Mouse (Mus musculus): ENCODE data around the gene Kcna7. TPM values are rescaled to one million over a fixed set of nuclear protein-coding genes. Genes with fewer than 3 reads are reported as not detected.

Kcna7 gene
- polyA plus RNA-seq, 1 experiment from 2014 or later, result not detected

DNA sequence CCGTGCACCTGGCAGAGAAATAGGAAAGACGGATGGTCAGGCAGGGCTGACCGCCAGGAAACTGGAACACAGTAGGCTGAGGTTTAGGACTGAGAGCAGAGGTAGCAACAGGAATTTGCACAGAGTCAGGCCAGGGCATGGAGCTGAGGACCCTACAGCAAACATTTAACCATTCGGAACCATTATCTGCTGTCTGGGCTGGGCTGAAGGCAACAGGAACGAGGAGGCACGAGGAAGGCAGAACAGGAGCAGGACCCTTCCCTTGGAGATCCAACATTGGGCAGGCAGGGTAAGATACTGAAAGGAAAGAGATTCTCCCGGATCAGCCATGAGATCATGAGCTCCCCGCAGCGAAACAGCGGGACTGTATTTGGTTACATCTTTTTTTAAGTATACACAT lies 2.4 kb downstream of the Kcna7 start:
- no peak overlapping the region for H3K4me3 ChIP-seq (ENCODE audit: low read depth, low read length)

DNA sequence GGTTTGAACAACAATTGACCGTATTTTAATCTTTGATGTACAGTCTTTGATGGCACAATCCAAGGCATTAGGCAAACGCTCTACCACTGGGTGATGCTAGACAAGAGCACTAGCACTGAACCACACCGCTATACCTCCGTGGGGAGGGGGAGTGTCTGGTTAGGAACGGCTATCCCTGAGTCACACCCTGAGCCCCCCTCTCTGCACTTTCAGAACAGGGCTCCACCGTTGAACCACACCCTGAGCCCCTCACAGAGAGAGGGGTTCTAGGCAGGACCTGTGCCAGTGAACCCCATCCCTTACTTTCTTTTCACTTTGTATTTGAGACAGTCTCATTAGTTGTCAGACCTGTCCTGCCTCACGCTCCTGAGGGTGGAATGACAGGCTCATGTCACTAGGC lies 2.9 kb downstream of the Kcna7 start:
- Histone ChIP-seq H3K4me3 (ENCODE audit: low read depth, low read length) (no peak overlapping the region), H3K27me3 (ENCODE audit: insufficient read depth, low read length) (peaks cover 62% of the 10 kb centered on the region), H3K36me3 (ENCODE audit: insufficient read depth) (no peaks in the 10 kb centered on the region), H3K27ac (ENCODE audit: low read depth) (no peak overlapping the region), H3K9me3 (ENCODE audit: low read depth, low read length) (no peaks in the 10 kb centered on the region), H3K4me2 (no peak overlapping the region), H3K4me1 (ENCODE audit: insufficient read depth) (no peaks in the 10 kb centered on the region), H3K9ac (no peak overlapping the region)
- no peak for ATAC-seq (ENCODE audit: insufficient read depth)
- TF ChIP-seq CTCF (IDR thresholded peaks at IDR 0.05; ENCODE audit: low read depth), result no peak
- 59% methylated on average over 7 of the region's 7 CpGs for WGBS
- no peak for DNase-seq

More for the DNA sequence above, 2.4 kb downstream of the Kcna7 start:
- Histone ChIP-seq H3K36me3 (ENCODE audit: insufficient read depth) (no peaks in the 10 kb centered on the region), H3K4me2 (no peak overlapping the region), H3K27ac (ENCODE audit: low read depth) (no peak overlapping the region), H3K27me3 (ENCODE audit: insufficient read depth, low read length) (peaks cover 61% of the 10 kb centered on the region), H3K4me1 (ENCODE audit: insufficient read depth) (no peaks in the 10 kb centered on the region), H3K9me3 (ENCODE audit: low read depth, low read length) (no peaks in the 10 kb centered on the region), H3K9ac (no peak overlapping the region)
- TF ChIP-seq CTCF (IDR thresholded peaks at IDR 0.05; ENCODE audit: low read depth), result no peak
- ATAC-seq (ENCODE audit: insufficient read depth) (no peak), DNase-seq (no peak)
- 74% methylated on average over 10 of the region's 10 CpGs for WGBS

GRCm38 (mm10) chr7:45408949-45409348 lies 3.5 kb downstream of the Kcna7 start:
- H3K4me3 ChIP-seq (ENCODE audit: low read depth, low read length), result no peak overlapping the region
- no peak for TF ChIP-seq CTCF (IDR thresholded peaks at IDR 0.05; ENCODE audit: low read depth)
- H3K27me3 ChIP-seq (ENCODE audit: insufficient read depth, low read length), result peaks cover 68% of the 10 kb centered on the region
- DNase-seq (no peak), ATAC-seq (ENCODE audit: insufficient read depth) (no peak)
- peaks cover 4% of the 10 kb centered on the region; the same call in 1 of the 2 replicates for H3K4me1 ChIP-seq (ENCODE audit: insufficient read depth)
- WGBS, result 88% methylated on average over 17 of the region's 17 CpGs
- H3K4me2 ChIP-seq, result no peak overlapping the region
- no peaks in the 10 kb centered on the region for H3K36me3 ChIP-seq (ENCODE audit: insufficient read depth)
- H3K27ac ChIP-seq (ENCODE audit: low read depth), result no peak overlapping the region
- no peak overlapping the region for H3K9ac ChIP-seq
- H3K9me3 ChIP-seq (ENCODE audit: low read depth, low read length), result no peaks in the 10 kb centered on the region

DNA sequence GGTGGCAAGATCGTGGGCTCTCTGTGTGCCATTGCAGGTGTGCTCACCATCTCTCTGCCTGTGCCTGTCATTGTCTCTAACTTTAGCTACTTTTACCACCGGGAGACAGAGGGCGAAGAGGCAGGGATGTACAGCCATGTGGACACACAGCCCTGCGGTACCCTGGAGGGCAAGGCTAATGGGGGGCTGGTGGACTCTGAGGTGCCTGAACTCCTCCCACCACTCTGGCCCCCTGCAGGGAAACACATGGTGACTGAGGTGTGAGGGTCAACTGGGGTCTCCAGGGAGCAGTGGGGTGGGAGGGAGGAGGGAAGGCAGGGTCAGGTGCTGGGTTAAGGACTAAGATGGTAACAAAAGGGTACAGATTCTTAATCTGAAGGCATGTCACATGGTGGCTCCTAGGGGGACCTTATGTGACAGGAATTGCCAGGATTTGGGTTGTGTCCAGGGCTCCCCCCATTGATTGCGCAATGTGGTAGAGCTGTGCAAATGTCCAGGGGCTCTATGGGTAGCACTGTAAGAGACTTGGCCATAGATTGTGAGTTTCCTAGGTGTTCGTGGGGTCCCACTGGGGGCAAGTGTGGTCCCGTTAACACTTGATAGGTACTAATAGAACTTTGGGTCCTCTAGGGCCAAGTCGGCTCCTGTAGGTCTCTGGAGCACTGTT lies 4.2 kb downstream of the Kcna7 start:
- Histone ChIP-seq H3K4me2 (no peak overlapping the region), H3K27ac (ENCODE audit: low read depth) (no peak overlapping the region), H3K9ac (no peak overlapping the region), H3K4me1 (ENCODE audit: insufficient read depth) (peaks cover 6% of the 10 kb centered on the region; the same call in 1 of the 2 replicates), H3K36me3 (ENCODE audit: insufficient read depth) (no peaks in the 10 kb centered on the region), H3K9me3 (ENCODE audit: low read depth, low read length) (no peaks in the 10 kb centered on the region), H3K27me3 (ENCODE audit: insufficient read depth, low read length) (peaks cover 75% of the 10 kb centered on the region), H3K4me3 (ENCODE audit: low read depth, low read length) (no peak overlapping the region)
- DNase-seq, result no peak
- WGBS, result 83% methylated on average over 8 of the region's 8 CpGs
- no peak for TF ChIP-seq CTCF (IDR thresholded peaks at IDR 0.05; ENCODE audit: low read depth)
- no peak for ATAC-seq (ENCODE audit: insufficient read depth)

GRCm38 (mm10) chr7:45412421-45412820 lies 7.0 kb downstream of the Kcna7 start:
- Histone ChIP-seq H3K27me3 (ENCODE audit: insufficient read depth, low read length) (peaks cover 75% of the 10 kb centered on the region), H3K4me1 (ENCODE audit: insufficient read depth) (peaks cover 9% of the 10 kb centered on the region; the same call in 1 of the 2 replicates), H3K4me2 (no peak overlapping the region), H3K4me3 (ENCODE audit: low read depth, low read length) (no peak overlapping the region), H3K27ac (ENCODE audit: low read depth) (no peak overlapping the region), H3K36me3 (ENCODE audit: insufficient read depth) (no peaks in the 10 kb centered on the region), H3K9ac (no peak overlapping the region), H3K9me3 (ENCODE audit: low read depth, low read length) (no peaks in the 10 kb centered on the region)
- ATAC-seq (ENCODE audit: insufficient read depth), result no peak
- no peak for TF ChIP-seq CTCF (IDR thresholded peaks at IDR 0.05; ENCODE audit: low read depth)
- WGBS, result 69% methylated on average over 2 of the region's 2 CpGs
- DNase-seq, result no peak

DNA sequence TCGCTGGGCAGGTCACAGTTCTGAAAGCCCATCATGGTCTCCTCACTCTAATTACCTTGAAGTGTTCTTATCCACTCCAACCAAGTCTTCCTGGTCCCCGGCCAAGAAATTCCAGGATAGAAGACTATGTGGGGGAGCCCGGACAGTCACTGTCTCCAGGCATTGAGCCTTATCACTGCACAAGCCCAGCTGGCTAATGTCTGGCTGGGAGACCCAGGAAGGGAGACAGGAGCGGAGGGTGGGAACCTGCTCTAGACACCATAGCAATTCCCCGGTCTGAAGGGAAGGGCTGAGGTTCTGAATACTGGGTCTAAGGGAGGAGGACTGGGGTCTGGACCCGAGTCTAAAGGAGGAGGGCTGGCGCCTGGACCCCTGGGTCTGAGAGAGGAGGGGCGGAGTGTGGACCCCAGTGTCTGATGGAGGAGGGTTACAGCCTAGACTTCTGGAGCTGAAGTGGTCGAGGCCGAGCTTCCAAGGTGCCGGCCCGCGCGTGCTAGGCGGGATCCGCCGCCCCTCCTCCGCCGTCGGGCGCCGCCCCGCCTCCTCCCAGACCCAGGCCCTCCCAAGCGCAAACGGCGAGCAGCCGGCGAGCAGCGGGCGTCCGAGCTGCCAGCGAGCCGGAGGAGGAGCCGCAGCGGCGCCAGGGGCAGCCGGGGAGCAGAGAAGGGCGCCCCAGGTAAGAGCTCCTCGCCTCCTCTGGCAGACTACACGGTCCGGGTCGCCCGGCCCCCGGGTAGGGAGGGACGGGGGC lies 7.8 kb downstream of the Kcna7 start, which contains the start of gene Ntf5:
TSS of gene Ntf5 (plus strand) at position 583 of the 751 bp plus-strand sequence.
- peaks cover 74% of the 10 kb centered on the region for H3K27me3 ChIP-seq (ENCODE audit: insufficient read depth, low read length)
- WGBS, result 1% methylated on average over 45 of the region's 45 CpGs
- peak within 1 kb of the TSS; percentile 56 for H3K9ac ChIP-seq
- H3K36me3 ChIP-seq (ENCODE audit: insufficient read depth), result no peaks in the 10 kb centered on the region
- H3K4me3 ChIP-seq (ENCODE audit: low read depth, low read length), result peak within 1 kb of the TSS; percentile 54
- no peak for TF ChIP-seq CTCF (IDR thresholded peaks at IDR 0.05; ENCODE audit: low read depth)
- peak within 1 kb of the TSS; percentile 90 for H3K4me2 ChIP-seq
- no peaks in the 10 kb centered on the region for H3K9me3 ChIP-seq (ENCODE audit: low read depth, low read length)
- H3K4me1 ChIP-seq (ENCODE audit: insufficient read depth), result peaks cover 13% of the 10 kb centered on the region; the same call in 1 of the 2 replicates
- peak; percentile 67 for ATAC-seq (ENCODE audit: insufficient read depth)
- DNase-seq, result peak; percentile 76
- H3K27ac ChIP-seq (ENCODE audit: low read depth), result peak within 1 kb of the TSS; percentile 72

All from lung, embryonic 14.5 days (tissue).